Mouse (Mus musculus): Measurements from ENCODE around the gene Fem1a.
"Not testable (repeated sequence)": the region's sequence is repeated elsewhere in the genome, so short reads cannot be mapped to it uniquely, and the experiment has no call there.

The Fem1a gene

GRCm38 (mm10) chr17:56255429-56255828 lies 1.2 kb upstream of the Fem1a start:
- DNase-seq (ENCODE audit: low spot score): no peak

GRCm38 (mm10) chr17:56255863-56256238 lies 759 bp upstream of the Fem1a start:
- DNase-seq (ENCODE audit: low spot score): peak; percentile 98

DNA sequence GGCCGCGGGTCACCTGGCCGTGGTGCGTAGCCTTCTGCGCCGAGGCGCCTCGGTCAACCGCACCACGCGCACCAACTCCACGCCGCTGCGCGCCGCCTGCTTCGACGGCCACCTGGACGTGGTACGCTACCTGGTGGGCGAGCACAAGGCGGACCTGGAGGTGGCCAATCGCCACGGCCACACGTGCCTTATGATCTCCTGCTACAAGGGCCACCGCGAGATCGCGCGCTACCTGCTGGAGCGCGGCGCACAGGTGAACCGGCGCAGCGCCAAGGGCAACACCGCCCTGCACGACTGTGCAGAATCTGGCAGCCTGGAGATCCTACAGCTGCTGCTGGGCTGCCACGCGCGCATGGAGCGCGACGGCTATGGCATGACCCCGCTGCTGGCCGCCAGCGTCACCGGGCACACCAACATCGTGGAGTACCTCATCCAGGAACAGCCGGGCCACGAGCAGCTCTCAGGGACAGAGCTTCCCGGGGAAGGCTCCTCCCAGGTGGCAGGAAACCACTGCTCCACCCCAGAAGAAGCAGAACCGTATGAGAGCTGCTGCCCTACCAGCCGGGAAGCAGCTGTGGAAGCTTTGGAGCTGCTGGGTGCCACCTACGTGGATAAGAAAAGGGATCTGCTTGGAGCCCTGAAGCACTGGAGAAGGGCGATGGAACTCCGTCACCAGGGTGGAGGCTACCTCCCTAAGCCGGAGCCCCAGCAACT lies 728 bp downstream of the Fem1a start:
- DNase-seq (ENCODE audit: low spot score): no peak

DNA sequence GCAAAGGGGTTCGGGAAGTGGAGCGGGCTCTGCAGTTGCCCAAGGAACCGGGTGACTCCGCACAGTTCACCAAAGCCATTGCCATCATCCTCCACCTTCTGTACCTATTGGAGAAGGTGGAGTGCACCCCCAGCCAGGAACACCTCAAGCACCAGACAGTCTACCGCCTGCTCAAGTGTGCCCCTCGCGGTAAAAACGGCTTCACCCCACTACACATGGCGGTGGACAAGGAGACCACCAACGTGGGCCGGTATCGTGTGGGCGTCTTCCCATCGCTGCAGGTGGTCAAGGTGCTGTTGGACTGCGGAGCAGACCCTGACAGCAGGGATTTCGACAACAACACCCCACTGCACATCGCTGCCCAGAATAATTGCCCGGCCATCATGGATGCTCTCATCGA lies 1.7 kb downstream of the Fem1a start:
- not testable (repeated sequence) for DNase-seq (ENCODE audit: low spot score)

DNA sequence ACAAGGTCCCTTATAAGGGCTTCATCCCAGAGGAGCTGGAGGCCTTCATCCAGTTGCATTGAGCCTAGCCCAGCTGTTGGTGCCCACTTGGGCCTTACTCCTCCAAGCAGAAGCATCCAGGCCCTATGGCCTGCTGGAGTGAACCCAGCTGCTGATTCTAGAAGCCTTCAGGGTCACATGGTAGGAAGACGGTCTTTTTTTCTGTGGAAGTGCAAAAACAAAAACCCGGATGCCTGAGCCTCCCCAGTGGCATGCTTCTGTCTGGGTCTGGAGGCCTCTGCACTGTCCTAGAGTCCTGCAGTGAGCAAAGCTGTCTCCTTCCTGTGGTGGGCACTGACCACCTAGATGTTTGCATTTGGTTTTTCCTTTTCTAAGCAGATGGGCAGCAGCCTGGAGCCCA lies 2.2 kb downstream of the Fem1a start:
- not testable (repeated sequence) for DNase-seq (ENCODE audit: low spot score)

DNA sequence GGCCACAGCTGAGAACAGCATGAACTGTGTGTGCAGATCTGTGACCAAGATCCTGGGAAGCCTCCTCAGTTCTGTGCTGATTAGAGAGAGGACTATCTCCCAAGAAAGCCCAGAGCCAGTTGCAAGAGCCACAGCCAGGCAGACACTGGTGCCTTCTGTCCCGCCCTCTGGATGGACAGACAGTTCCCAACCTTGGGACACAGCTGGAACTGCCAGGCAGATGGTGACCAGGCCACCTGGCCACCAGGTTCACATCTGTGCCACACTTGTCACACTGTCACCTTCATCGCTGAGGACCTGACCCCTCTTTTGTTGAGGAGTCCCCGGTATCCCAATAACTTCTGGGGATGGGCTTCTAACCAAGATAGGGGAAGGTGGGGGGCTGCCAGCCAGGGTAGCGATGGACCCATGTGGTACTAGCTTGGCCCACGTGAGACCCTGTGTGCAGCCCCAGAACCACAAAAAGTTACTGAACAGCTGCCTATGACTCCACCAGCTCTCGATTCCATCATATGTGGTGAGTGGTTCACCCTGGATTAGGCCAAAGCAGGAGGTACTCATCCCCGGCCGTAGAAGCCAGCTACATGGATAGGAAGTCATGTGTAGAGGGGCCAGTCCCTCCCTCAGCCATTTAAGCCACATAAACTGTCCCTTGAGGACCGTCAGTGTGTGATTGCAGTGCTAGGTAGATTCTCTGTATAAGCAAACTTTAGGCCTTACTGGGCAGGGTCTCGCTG lies 2.9 kb downstream of the Fem1a start:
- no peak for DNase-seq (ENCODE audit: low spot score)

- DNase-seq (ENCODE audit: low spot score): no peak
Measured at GRCm38 (mm10) chr17:56261166-56261565, 4.6 kb downstream of the Fem1a start.

DNA sequence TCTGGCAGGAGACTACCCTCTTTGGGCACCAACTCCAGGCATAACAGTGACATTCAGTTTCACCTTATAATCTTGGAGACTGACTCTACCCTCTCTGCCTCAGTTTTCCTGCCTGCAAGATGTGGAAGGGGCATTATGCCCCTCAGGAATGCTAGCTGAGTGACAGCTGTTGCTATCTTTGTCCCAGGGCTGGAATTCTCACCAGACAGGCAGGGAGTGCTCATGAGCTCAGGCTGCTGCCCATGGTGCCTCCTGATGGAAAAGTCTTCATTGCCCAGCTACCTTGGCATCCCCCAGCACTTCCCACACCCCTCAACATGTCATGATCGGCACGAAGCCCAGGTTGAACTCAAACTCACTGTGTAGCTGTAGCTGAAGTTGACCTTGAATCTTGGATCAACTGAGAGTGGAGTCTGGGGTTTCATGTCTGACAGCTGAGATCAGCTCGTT lies 6.1 kb downstream of the Fem1a start:
- DNase-seq (ENCODE audit: low spot score): no peak

- DNase-seq (ENCODE audit: low spot score): peak; percentile 73
Measured at GRCm38 (mm10) chr17:56264020-56264419, 7.4 kb downstream of the Fem1a start.

DNA sequence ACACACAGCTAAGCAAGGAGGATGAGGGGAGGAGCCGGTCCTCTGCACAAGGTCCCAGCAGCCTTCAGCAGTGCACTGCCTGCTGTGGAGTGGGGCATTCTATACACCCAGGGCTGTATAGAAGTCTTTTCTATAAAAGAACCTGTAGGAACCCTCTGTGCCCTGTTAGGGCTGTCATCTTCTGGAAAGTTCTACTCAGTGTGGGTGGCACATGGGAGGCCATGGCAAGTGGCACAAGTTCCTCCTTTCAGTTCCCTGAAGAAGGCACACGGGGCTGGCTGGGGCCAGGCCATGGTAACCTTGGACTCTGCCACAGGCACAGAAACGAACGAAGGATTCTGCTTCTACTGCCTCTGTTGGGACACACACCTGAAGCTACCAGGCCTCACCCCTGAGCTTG lies 8.4 kb downstream of the Fem1a start:
- no peak for DNase-seq (ENCODE audit: low spot score)

DNA sequence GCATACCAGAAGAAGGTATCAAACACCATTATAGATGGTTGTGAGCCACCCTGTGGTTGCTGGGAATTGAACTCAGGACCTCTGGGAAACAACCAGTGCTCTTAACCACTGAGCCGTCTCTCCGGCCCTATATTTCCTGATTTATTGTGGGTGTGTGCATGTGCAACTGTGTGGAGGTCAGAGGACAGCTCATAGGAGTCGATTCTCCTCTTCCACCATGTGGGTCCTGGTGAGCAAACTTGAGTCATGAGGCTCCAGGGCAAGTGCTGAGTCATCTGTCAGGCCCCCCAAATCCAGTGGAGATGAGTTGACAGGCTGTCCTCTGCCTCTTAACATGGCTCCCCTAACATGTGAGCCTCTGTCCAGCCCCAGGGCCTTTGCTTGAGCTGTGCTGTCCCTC lies 9.3 kb downstream of the Fem1a start:
- no peak for DNase-seq (ENCODE audit: low spot score)

- DNase-seq (ENCODE audit: low spot score): no peak
Measured at GRCm38 (mm10) chr17:56266271-56266670, 9.7 kb downstream of the Fem1a start.

DNA sequence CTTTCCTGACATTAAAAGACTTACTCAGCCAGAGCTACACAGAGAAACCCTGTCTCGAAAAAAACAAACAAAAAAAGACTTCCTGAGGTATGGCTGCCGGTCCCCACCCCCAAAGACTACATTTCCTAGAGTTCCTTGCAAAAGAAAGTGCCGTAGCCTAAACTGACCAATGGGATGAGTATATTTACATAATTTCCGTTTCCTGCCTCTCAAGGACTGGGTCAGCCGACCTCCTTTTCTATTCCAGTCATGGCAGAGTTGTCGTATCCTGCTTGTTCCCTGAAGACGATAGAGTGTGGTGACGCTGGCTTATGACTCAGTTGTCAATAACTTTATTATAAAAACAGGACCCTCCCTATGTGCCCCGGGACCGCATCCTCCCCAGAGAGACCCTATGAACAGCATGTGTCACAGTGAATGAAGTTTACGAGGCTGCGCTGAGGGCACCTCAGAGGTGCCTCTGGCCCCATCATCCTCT lies 12.6 kb downstream of the Fem1a start:
- peak; percentile 85 for DNase-seq (ENCODE audit: low spot score)

GRCm38 (mm10) chr17:56269741-56270140 lies 13.1 kb downstream of the Fem1a start:
- DNase-seq (ENCODE audit: low spot score): peak; percentile 8

GRCm38 (mm10) chr17:56271609-56272253 lies 15.1 kb downstream of the Fem1a start:
- no peak for DNase-seq (ENCODE audit: low spot score)

- no peak for DNase-seq (ENCODE audit: low spot score)
Measured at GRCm38 (mm10) chr17:56272644-56273043, 16.0 kb downstream of the Fem1a start.

GRCm38 (mm10) chr17:56273482-56273881 lies 16.9 kb downstream of the Fem1a start:
- DNase-seq (ENCODE audit: low spot score): no peak

DNA sequence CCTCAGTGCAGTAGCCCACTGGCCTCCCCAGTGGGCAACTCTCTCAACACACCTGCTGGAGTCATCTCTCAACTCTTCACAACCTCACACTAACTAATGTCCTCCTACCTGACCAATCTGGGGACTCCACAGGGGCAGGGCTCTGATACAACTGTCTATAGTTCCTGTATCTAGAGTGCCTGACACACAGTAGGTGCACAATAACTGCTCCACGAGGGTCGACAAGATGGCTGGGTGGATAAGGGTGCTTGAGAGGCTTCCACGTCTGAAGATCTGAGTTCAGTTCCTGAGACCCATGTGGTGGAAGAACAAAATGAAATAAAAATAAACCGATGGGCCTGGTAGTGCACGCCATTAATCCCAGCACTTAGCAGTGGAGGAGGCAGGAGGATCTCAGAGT lies 17.4 kb downstream of the Fem1a start:
- DNase-seq (ENCODE audit: low spot score): no peak

DNA sequence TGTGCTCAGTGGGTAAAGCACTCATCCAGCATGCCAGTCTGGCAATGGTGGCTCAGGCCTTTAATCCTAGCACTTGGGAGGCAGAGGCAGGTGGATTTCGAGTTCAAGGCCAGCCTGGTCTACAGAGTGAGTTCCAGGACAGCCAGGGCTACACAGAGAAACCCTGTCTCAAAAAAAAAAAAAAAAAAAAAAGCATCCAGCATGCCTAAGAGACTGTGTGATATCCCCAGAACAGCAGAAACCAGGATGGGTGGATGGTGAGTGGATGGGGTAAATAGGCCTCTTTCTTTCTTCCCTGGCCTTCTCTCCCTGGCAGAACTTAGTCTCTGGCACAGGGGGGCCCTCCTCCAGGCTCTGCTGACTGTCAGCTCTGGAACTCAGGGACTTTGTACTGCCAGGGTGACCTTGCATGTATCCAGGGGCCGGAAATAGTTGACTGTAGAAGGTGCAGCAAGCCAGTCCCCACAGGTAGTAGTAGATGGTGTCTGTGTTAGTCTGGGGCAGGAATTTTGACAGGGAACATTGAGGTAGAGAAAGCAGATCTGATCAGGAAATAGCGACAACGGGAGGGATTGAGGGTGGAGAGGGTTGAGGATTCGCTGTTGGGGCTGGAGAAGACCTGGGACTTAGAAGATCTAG lies 19.4 kb downstream of the Fem1a start:
- DNase-seq (ENCODE audit: low spot score): peak; percentile 76

- peak; percentile 98 for DNase-seq (ENCODE audit: low spot score)
Measured at GRCm38 (mm10) chr17:56276643-56277566, 20.3 kb downstream of the Fem1a start, which contains the start of gene Ticam1. Gene Ticam1 (minus strand): TSS chr17:56276786.

DNA sequence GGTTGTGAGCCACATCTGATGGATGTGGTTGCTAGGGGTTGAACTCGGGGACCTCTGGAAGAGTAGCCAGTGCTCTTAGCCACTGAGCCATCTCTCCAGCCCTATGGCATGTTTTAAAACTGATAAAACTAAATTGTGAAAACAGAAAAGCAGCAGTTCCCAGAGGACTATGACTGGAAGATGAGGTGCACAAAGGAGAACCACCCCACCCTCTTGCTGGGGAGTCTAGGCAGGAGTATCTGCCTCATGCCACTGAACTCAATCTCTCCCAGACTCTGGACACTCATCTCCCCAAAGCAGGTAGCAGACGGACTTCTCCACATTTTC lies 20.9 kb downstream of the Fem1a start:
- DNase-seq (ENCODE audit: low spot score): no peak

Data from yolk sac, embryonic 10.5 days (tissue).